Mouse (Mus musculus): Measurements from ENCODE around the gene Tsc22d4.

DNA sequence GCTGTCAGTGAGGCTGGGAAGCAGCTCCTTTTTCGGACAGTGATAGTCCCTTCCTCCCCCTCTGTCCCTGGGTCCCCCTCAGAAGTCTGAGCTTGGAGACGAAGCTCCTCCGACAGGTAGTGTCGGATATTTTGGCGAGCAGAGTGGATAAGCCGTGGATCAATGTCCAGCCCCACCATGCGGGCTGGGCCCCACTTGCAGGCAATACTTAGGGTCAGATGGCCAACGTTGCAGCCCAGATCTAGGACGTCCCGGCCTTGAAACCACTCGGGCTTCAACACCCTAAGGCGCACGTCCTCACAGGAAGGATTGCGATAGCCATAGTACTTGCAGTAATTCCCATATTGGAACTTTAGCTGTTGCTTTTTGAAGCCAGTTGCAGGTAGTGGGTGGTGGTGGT, 39.0 kb downstream of the Tsc22d4 start:
- TF ChIP-seq CTCF (IDR thresholded peaks at IDR 0.05; ENCODE audit: extremely low read depth, insufficient read depth, insufficient read length, insufficient replicate concordance), result no peak
- no peak for TF ChIP-seq POLR2A (IDR thresholded peaks at IDR 0.05; ENCODE audit: low read depth, low read length)

Measured in spleen, adult 2 months (tissue).